Mouse (Mus musculus): ENCODE data around the gene Klf4. TPM values are rescaled to one million over a fixed set of nuclear protein-coding genes. Genes with fewer than 3 reads are reported as not detected.

The Klf4 gene
- polyA plus RNA-seq, 1 experiment from 2014 or later = 4.2 TPM

GRCm38 (mm10) chr4:55523921-55524320 lies 8.3 kb downstream of the Klf4 start:
- Histone ChIP-seq H3K36me3 (ENCODE audit: control insufficient read depth, insufficient read depth, low read length) (0 out of 2 replicates have a peak, but pooled peaks cover 4% of the 10 kb centered on the region), H3K27me3 (ENCODE audit: control insufficient read depth, insufficient read depth, low read length) (no peaks in the 10 kb centered on the region), H3K9me3 (ENCODE audit: control insufficient read depth, low read length) (no peaks in the 10 kb centered on the region), H3K9ac (ENCODE audit: low read length) (no peak overlapping the region), H3K4me1 (ENCODE audit: control insufficient read depth in 2 of 2, insufficient read depth in 2 of 2, low read length in 2 of 2) (peaks cover 0 to 4% of the 10 kb centered on the region in 2 experiments; a peak in 1 of 4 replicates), H3K27ac (replicated peaks in 1 of 2; ENCODE audit: control insufficient read depth in 1 of 2, insufficient read depth in 1 of 2, low read depth in 2 of 2, low read length in 2 of 2) (no peak overlapping the region), H3K4me2 (ENCODE audit: low read length) (no peak overlapping the region), H3K4me3 (ENCODE audit: control insufficient read depth in 1 of 2, insufficient read depth in 1 of 2, low read depth in 1 of 2, low read length in 2 of 2) (no peak overlapping the region)
- WGBS = 74% methylated on average over 4 of the region's 4 CpGs
- ATAC-seq (ENCODE audit: insufficient number of reproducible peaks, insufficient read depth, low FRiP score, low read depth) = no peak

GRCm38 (mm10) chr4:55517438-55517837 lies 14.8 kb downstream of the Klf4 start:
- no peak for ATAC-seq (ENCODE audit: insufficient number of reproducible peaks, insufficient read depth, low FRiP score, low read depth)
- H3K27me3 ChIP-seq (ENCODE audit: control insufficient read depth, insufficient read depth, low read length) = peaks cover 8% of the 10 kb centered on the region; the same call in 1 of the 2 replicates
- 61% methylated on average over 7 of the region's 7 CpGs for WGBS

DNA sequence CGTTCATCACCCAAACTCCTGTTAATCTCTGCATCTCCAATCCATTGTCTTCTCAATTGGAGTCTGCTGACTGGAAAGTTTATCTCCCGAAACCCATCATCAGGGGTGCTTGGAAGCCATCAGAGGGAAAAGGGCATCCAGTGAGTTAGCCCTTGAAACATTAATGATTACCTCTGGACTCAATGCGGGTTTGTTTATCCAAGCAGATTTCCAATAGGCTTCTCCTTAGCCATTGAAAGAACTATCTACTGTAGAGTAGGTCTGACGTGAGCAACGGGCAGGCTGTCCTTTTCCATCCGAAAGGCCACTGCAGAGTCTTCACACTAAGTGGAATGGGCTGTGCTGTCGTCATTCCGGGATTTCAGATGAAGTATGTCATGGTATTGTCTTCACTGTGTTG lies 16.2 kb downstream of the Klf4 start:
- no peak for ATAC-seq (ENCODE audit: insufficient number of reproducible peaks, insufficient read depth, low FRiP score, low read depth)
- 76% methylated on average over 8 of the region's 8 CpGs for WGBS
- H3K9me3 ChIP-seq (ENCODE audit: control insufficient read depth, low read length) = no peaks in the 10 kb centered on the region

More at GRCm38 (mm10) chr4:55517438-55517837, 14.8 kb downstream of the Klf4 start:
- Histone ChIP-seq H3K27ac (replicated peaks in 1 of 2; ENCODE audit: control insufficient read depth in 1 of 2, insufficient read depth in 1 of 2, low read depth in 2 of 2, low read length in 2 of 2) (no peak overlapping the region), H3K36me3 (ENCODE audit: control insufficient read depth, insufficient read depth, low read length) (no peaks in the 10 kb centered on the region), H3K4me3 (ENCODE audit: control insufficient read depth in 1 of 2, insufficient read depth in 1 of 2, low read depth in 1 of 2, low read length in 2 of 2) (no peak overlapping the region), H3K9ac (ENCODE audit: low read length) (no peak overlapping the region), H3K9me3 (ENCODE audit: control insufficient read depth, low read length) (no peaks in the 10 kb centered on the region), H3K4me1 (ENCODE audit: control insufficient read depth in 2 of 2, insufficient read depth in 2 of 2, low read length in 2 of 2) (peaks cover 2 to 4% of the 10 kb centered on the region in 2 experiments; a peak in 2 of 4 replicates), H3K4me2 (ENCODE audit: low read length) (no peak overlapping the region)

DNA sequence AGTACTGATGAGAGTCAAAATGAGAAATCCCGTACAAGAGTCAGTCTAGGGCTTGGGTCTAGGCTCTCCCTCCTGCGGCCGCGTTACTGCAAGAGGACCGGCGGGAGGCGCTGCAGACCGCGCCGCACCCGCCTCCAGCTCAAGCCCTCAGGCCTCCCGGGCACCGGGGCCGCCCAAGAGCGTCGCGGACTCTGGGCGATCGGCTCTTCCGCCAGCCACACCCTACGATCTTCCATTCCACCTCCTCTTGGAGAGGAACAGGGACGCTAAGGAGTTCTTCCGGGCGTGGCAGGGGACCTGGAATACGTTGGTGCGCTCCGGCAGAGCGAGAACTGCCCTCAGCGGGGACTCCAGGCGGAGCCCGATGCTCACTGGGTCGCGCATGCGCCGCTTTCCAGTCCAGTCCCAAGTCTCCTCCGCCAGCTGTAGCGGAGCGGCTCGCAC lies 17.5 kb downstream of the Klf4 start:
- no peaks in the 10 kb centered on the region for H3K36me3 ChIP-seq (ENCODE audit: control insufficient read depth, insufficient read depth, low read length)
- under 1% methylated on average over 39 of the region's 39 CpGs for WGBS
- H3K27ac ChIP-seq (replicated peaks in 1 of 2; ENCODE audit: control insufficient read depth in 1 of 2, insufficient read depth in 1 of 2, low read depth in 2 of 2, low read length in 2 of 2) = no peak overlapping the region; a peak in 2 of 4 replicates
- H3K9ac ChIP-seq (ENCODE audit: low read length) = peak overlapping the region; percentile 80
- peak overlapping the region; percentile 61 to 74 for H3K4me3 ChIP-seq (ENCODE audit: control insufficient read depth in 1 of 2, insufficient read depth in 1 of 2, low read depth in 1 of 2, low read length in 2 of 2)
- H3K9me3 ChIP-seq (ENCODE audit: control insufficient read depth, low read length) = no peaks in the 10 kb centered on the region
- ATAC-seq (ENCODE audit: insufficient number of reproducible peaks, insufficient read depth, low FRiP score, low read depth) = peak; percentile 91
- peaks cover 2 to 4% of the 10 kb centered on the region in 2 experiments; a peak in 2 of 4 replicates for H3K4me1 ChIP-seq (ENCODE audit: control insufficient read depth in 2 of 2, insufficient read depth in 2 of 2, low read length in 2 of 2)
- peaks cover 8% of the 10 kb centered on the region; the same call in 1 of the 2 replicates for H3K27me3 ChIP-seq (ENCODE audit: control insufficient read depth, insufficient read depth, low read length)
- peak overlapping the region; percentile 76 for H3K4me2 ChIP-seq (ENCODE audit: low read length)

More for the DNA sequence above, 16.2 kb downstream of the Klf4 start:
- H3K27me3 ChIP-seq (ENCODE audit: control insufficient read depth, insufficient read depth, low read length) = peaks cover 8% of the 10 kb centered on the region; the same call in 1 of the 2 replicates
- no peaks in the 10 kb centered on the region for H3K36me3 ChIP-seq (ENCODE audit: control insufficient read depth, insufficient read depth, low read length)
- H3K4me2 ChIP-seq (ENCODE audit: low read length) = no peak overlapping the region
- H3K9ac ChIP-seq (ENCODE audit: low read length) = no peak overlapping the region
- no peak overlapping the region for H3K27ac ChIP-seq (replicated peaks in 1 of 2; ENCODE audit: control insufficient read depth in 1 of 2, insufficient read depth in 1 of 2, low read depth in 2 of 2, low read length in 2 of 2)
- no peak overlapping the region for H3K4me3 ChIP-seq (ENCODE audit: control insufficient read depth in 1 of 2, insufficient read depth in 1 of 2, low read depth in 1 of 2, low read length in 2 of 2)
- peaks cover 2 to 4% of the 10 kb centered on the region in 2 experiments; a peak in 2 of 4 replicates for H3K4me1 ChIP-seq (ENCODE audit: control insufficient read depth in 2 of 2, insufficient read depth in 2 of 2, low read length in 2 of 2)

- H3K4me3 ChIP-seq (ENCODE audit: control insufficient read depth in 1 of 2, insufficient read depth in 1 of 2, low read depth in 1 of 2, low read length in 2 of 2) = no peak overlapping the region
- H3K36me3 ChIP-seq (ENCODE audit: control insufficient read depth, insufficient read depth, low read length) = no peaks in the 10 kb centered on the region
- peaks cover 8% of the 10 kb centered on the region; the same call in 1 of the 2 replicates for H3K27me3 ChIP-seq (ENCODE audit: control insufficient read depth, insufficient read depth, low read length)
- no peak overlapping the region for H3K4me2 ChIP-seq (ENCODE audit: low read length)
- 57% methylated on average over 7 of the region's 7 CpGs for WGBS
- no peak overlapping the region for H3K27ac ChIP-seq (replicated peaks in 1 of 2; ENCODE audit: control insufficient read depth in 1 of 2, insufficient read depth in 1 of 2, low read depth in 2 of 2, low read length in 2 of 2)
- peaks cover 2 to 4% of the 10 kb centered on the region in 2 experiments; a peak in 2 of 4 replicates for H3K4me1 ChIP-seq (ENCODE audit: control insufficient read depth in 2 of 2, insufficient read depth in 2 of 2, low read length in 2 of 2)
- no peak overlapping the region for H3K9ac ChIP-seq (ENCODE audit: low read length)
- no peak for ATAC-seq (ENCODE audit: insufficient number of reproducible peaks, insufficient read depth, low FRiP score, low read depth)
- H3K9me3 ChIP-seq (ENCODE audit: control insufficient read depth, low read length) = no peaks in the 10 kb centered on the region
Observed at GRCm38 (mm10) chr4:55513615-55514279, 18.5 kb downstream of the Klf4 start.

DNA sequence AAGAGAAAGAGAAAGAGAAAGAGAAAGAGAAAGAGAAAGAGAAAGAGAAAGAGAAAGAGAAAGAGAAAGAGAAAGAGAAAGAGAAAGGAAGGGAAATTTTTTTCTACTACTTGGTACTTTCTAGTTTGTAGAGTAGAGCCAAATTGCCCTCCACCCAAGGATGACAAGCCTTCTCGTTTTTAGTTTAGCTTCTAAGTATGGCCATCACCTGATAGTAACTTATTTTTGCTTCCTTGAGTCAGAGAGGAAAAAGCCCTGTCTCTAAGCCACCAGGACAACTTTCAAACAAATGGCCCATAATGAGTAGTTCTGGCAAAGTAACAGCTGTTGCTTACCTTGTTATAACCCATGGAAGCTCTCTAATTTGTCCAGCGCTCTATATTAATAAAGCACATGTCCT lies 20.9 kb downstream of the Klf4 start:
- peaks cover 2 to 4% of the 10 kb centered on the region in 2 experiments; a peak in 2 of 4 replicates for H3K4me1 ChIP-seq (ENCODE audit: control insufficient read depth in 2 of 2, insufficient read depth in 2 of 2, low read length in 2 of 2)
- no peak for ATAC-seq (ENCODE audit: insufficient number of reproducible peaks, insufficient read depth, low FRiP score, low read depth)
- peaks cover 8% of the 10 kb centered on the region; the same call in 1 of the 2 replicates for H3K27me3 ChIP-seq (ENCODE audit: control insufficient read depth, insufficient read depth, low read length)
- H3K9me3 ChIP-seq (ENCODE audit: control insufficient read depth, low read length) = no peaks in the 10 kb centered on the region
- no peak overlapping the region for H3K4me2 ChIP-seq (ENCODE audit: low read length)
- H3K4me3 ChIP-seq (ENCODE audit: control insufficient read depth in 1 of 2, insufficient read depth in 1 of 2, low read depth in 1 of 2, low read length in 2 of 2) = no peak overlapping the region
- no peak overlapping the region for H3K27ac ChIP-seq (replicated peaks in 1 of 2; ENCODE audit: control insufficient read depth in 1 of 2, insufficient read depth in 1 of 2, low read depth in 2 of 2, low read length in 2 of 2)
- 68% methylated on average over 2 of the region's 2 CpGs for WGBS
- no peak overlapping the region for H3K9ac ChIP-seq (ENCODE audit: low read length)
- H3K36me3 ChIP-seq (ENCODE audit: control insufficient read depth, insufficient read depth, low read length) = no peaks in the 10 kb centered on the region

DNA sequence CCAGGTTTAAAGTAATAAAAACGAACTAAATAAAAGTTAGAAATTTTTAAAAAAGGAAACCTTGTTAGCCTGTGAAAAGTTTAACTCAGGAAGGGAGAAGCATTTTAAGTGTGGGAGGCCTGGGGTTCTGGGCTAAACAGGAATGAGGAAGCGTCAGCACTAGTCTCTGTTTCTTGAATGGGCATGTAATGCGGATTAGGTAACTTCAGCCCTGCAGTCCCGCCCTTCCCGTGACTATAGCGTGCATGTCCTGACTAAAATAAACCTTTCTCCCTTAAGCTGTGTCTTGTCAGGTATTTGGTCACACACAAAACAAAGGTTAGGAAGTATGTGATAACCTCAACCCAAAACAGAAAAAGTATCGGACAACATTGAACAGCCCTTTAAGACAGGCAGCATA lies 23.6 kb downstream of the Klf4 start:
- no peak for ATAC-seq (ENCODE audit: insufficient number of reproducible peaks, insufficient read depth, low FRiP score, low read depth)
- H3K27ac ChIP-seq (replicated peaks in 1 of 2; ENCODE audit: control insufficient read depth in 1 of 2, insufficient read depth in 1 of 2, low read depth in 2 of 2, low read length in 2 of 2) = no peak overlapping the region
- H3K9me3 ChIP-seq (ENCODE audit: control insufficient read depth, low read length) = no peaks in the 10 kb centered on the region
- H3K9ac ChIP-seq (ENCODE audit: low read length) = no peak overlapping the region
- WGBS = 84% methylated on average over 7 of the region's 7 CpGs
- H3K4me1 ChIP-seq (ENCODE audit: control insufficient read depth in 2 of 2, insufficient read depth in 2 of 2, low read length in 2 of 2) = no peaks in the 10 kb centered on the region
- H3K4me3 ChIP-seq (ENCODE audit: control insufficient read depth in 1 of 2, insufficient read depth in 1 of 2, low read depth in 1 of 2, low read length in 2 of 2) = no peak overlapping the region
- H3K27me3 ChIP-seq (ENCODE audit: control insufficient read depth, insufficient read depth, low read length) = no peaks in the 10 kb centered on the region
- no peak overlapping the region for H3K4me2 ChIP-seq (ENCODE audit: low read length)
- no peaks in the 10 kb centered on the region for H3K36me3 ChIP-seq (ENCODE audit: control insufficient read depth, insufficient read depth, low read length)
